Mouse (Mus musculus) heart, embryonic 11.5 days (tissue): ENCODE data around the gene Sertad2. TPM values are rescaled to one million over a fixed set of nuclear protein-coding genes. Genes with fewer than 3 reads are reported as not detected.
A peak's percentile ranks its signal among the peaks of the same experiment; 100 is the strongest.

Experiments used
- ATAC-seq: fragments of 200-750 bp; cut with Nextera tagmentation; replicated peaks from 2 replicates; pipeline ENCODE4 v1.8.0; 2017; ENCODE audit warnings: moderate library complexity; ENCODE audit not compliant: insufficient number of reproducible peaks, low FRiP score, low TSS enrichment
- H3K27ac ChIP-seq: fragments of 300-500 bp; sonication (generic); 2 replicates; pipeline ENCODE4 v1.5.1; 2014; ENCODE audit warnings: mild to moderate bottlenecking, low read depth, low read length
- H3K27me3 ChIP-seq: fragments of 300-500 bp; sonication (generic); 2 replicates; pipeline ENCODE4 v1.6.1; 2014; ENCODE audit warnings: mild to moderate bottlenecking, low read length, mixed read lengths; ENCODE audit not compliant: control insufficient read depth, insufficient read depth
- H3K36me3 ChIP-seq: fragments of 300-500 bp; sonication (generic); 2 replicates; pipeline ENCODE4 v1.6.1; 2014; ENCODE audit warnings: mild to moderate bottlenecking, low read length, moderate library complexity, mixed read lengths; ENCODE audit not compliant: control insufficient read depth, insufficient read depth
- H3K4me1 ChIP-seq: fragments of 300-500 bp; sonication (generic); 2 replicates; pipeline ENCODE4 v1.6.1; 2014; ENCODE audit warnings: low read length; ENCODE audit not compliant: control insufficient read depth, insufficient read depth
- H3K4me2 ChIP-seq: fragments of 300-500 bp; sonication (generic); 2 replicates; pipeline ENCODE4 v1.6.1; 2014; ENCODE audit warnings: mild to moderate bottlenecking, moderate library complexity
- H3K4me3 ChIP-seq: fragments of 300-500 bp; sonication (generic); 2 replicates; pipeline ENCODE4 v1.5.1; 2014; ENCODE audit warnings: low read depth, low read length
- H3K9ac ChIP-seq: fragments of 300-500 bp; sonication (generic); 2 replicates; pipeline ENCODE4 v1.6.1; 2014; ENCODE audit warnings: mild to moderate bottlenecking, low read depth, low read length, moderate library complexity
- H3K9me3 ChIP-seq: fragments of 300-500 bp; sonication (generic); replicated peaks from 2 replicates; pipeline ENCODE4 v1.6.1; 2016; ENCODE audit warnings: low read length; ENCODE audit not compliant: control insufficient read depth
- WGBS: fragments of 180-500 bp; shearing (Covaris S2); extraction: QIAGEN DNeasy Blood & Tissue Kit; methylation state at CpG from one replicate; pipeline ENCODE4 v1.1.7; 2014; ENCODE audit not compliant: insufficient replicate concordance; 5-methylcytosine and 5-hydroxymethylcytosine counted together
- polyA plus RNA-seq: library from polyadenylated mRNA; unstranded; fragments of >200 nt; fragmentation: Nextera tagmentation; extraction: Ambion mirVana; gene quantifications from 2 replicates; pipeline ENCODE4 v1.2.1, GENCODE M21; 2014

Sertad2 gene
- polyA plus RNA-seq, 1 experiment from 2014 or later, result 29.9 TPM

- peak; percentile 75 for ATAC-seq
- peak overlapping the region; percentile 50; the same call in 1 of the 2 replicates for H3K9ac ChIP-seq
- no peaks in the 10 kb centered on the region for H3K36me3 ChIP-seq
- peak overlapping the region; percentile 30 for H3K4me3 ChIP-seq
- WGBS, result under 1% methylated on average over 11 of the region's 11 CpGs
- no peaks in the 10 kb centered on the region for H3K9me3 ChIP-seq
- H3K4me1 ChIP-seq, result peaks cover 45% of the 10 kb centered on the region
- no peaks in the 10 kb centered on the region for H3K27me3 ChIP-seq
- peak overlapping the region; percentile 79 for H3K27ac ChIP-seq
- peak overlapping the region; percentile 71 for H3K4me2 ChIP-seq
Observed at GRCm38 (mm10) chr11:20639918-20640447, 96.9 kb downstream of the Sertad2 start.

- peaks cover 47% of the 10 kb centered on the region for H3K4me1 ChIP-seq
- no peak overlapping the region for H3K4me3 ChIP-seq
- 83% methylated on average over 5 of the region's 5 CpGs for WGBS
Observed at GRCm38 (mm10) chr11:20642321-20642720, 99.3 kb downstream of the Sertad2 start.

GRCm38 (mm10) chr11:20643161-20643560 lies 100.1 kb downstream of the Sertad2 start:
- no peaks in the 10 kb centered on the region for H3K27me3 ChIP-seq
- peaks cover 55% of the 10 kb centered on the region for H3K4me1 ChIP-seq
- no peak overlapping the region for H3K4me2 ChIP-seq
- 53% methylated on average over 5 of the region's 5 CpGs for WGBS
- H3K9ac ChIP-seq, result no peak overlapping the region
- H3K9me3 ChIP-seq, result no peaks in the 10 kb centered on the region
- H3K27ac ChIP-seq, result no peak overlapping the region
- peaks cover 2% of the 10 kb centered on the region; the same call in 1 of the 2 replicates for H3K36me3 ChIP-seq
- no peak for ATAC-seq
- H3K4me3 ChIP-seq, result no peak overlapping the region

More at GRCm38 (mm10) chr11:20642321-20642720, 99.3 kb downstream of the Sertad2 start:
- H3K36me3 ChIP-seq, result no peaks in the 10 kb centered on the region
- no peak for ATAC-seq
- H3K4me2 ChIP-seq, result no peak overlapping the region
- H3K9ac ChIP-seq, result no peak overlapping the region
- H3K27ac ChIP-seq, result no peak overlapping the region
- no peaks in the 10 kb centered on the region for H3K9me3 ChIP-seq
- H3K27me3 ChIP-seq, result no peaks in the 10 kb centered on the region

- 66% methylated on average over 1 of the region's 1 CpGs for WGBS
Observed at GRCm38 (mm10) chr11:20644166-20644565, 101.1 kb downstream of the Sertad2 start.

GRCm38 (mm10) chr11:20644872-20645271 lies 101.8 kb downstream of the Sertad2 start:
- 57% methylated on average over 6 of the region's 6 CpGs for WGBS
- Histone ChIP-seq H3K9me3 (no peaks in the 10 kb centered on the region), H3K36me3 (peaks cover 9% of the 10 kb centered on the region; the same call in 1 of the 2 replicates), H3K4me2 (no peak overlapping the region), H3K9ac (no peak overlapping the region), H3K27ac (no peak overlapping the region), H3K4me1 (peaks cover 51% of the 10 kb centered on the region), H3K27me3 (no peaks in the 10 kb centered on the region), H3K4me3 (no peak overlapping the region)
- ATAC-seq, result no peak

More at GRCm38 (mm10) chr11:20644166-20644565, 101.1 kb downstream of the Sertad2 start:
- H3K4me2 ChIP-seq, result no peak overlapping the region
- H3K27me3 ChIP-seq, result no peaks in the 10 kb centered on the region
- H3K9me3 ChIP-seq, result no peaks in the 10 kb centered on the region
- H3K9ac ChIP-seq, result 0 out of 2 replicates have a peak overlapping the region, but pooled peaks have one; percentile 10
- H3K27ac ChIP-seq, result no peak overlapping the region
- H3K4me1 ChIP-seq, result peaks cover 55% of the 10 kb centered on the region
- no peak for ATAC-seq
- H3K36me3 ChIP-seq, result peaks cover 9% of the 10 kb centered on the region; the same call in 1 of the 2 replicates
- no peak overlapping the region for H3K4me3 ChIP-seq

GRCm38 (mm10) chr11:20645521-20645920 lies 102.5 kb downstream of the Sertad2 start:
- H3K4me3 ChIP-seq, result no peak overlapping the region
- peaks cover 9% of the 10 kb centered on the region; the same call in 1 of the 2 replicates for H3K36me3 ChIP-seq
- H3K4me2 ChIP-seq, result no peak overlapping the region
- H3K4me1 ChIP-seq, result peaks cover 45% of the 10 kb centered on the region
- no peaks in the 10 kb centered on the region for H3K9me3 ChIP-seq
- 60% methylated on average over 3 of the region's 3 CpGs for WGBS
- ATAC-seq, result no peak
- H3K27me3 ChIP-seq, result no peaks in the 10 kb centered on the region
- H3K27ac ChIP-seq, result no peak overlapping the region
- no peak overlapping the region for H3K9ac ChIP-seq

GRCm38 (mm10) chr11:20646142-20646541 lies 103.1 kb downstream of the Sertad2 start:
- H3K4me3 ChIP-seq, result no peak overlapping the region
- 71% methylated on average over 6 of the region's 6 CpGs for WGBS
- H3K27ac ChIP-seq, result no peak overlapping the region

GRCm38 (mm10) chr11:20646986-20647726 lies 104.1 kb downstream of the Sertad2 start:
- Histone ChIP-seq H3K4me1 (peaks cover 45% of the 10 kb centered on the region), H3K27ac (no peak overlapping the region), H3K4me3 (no peak overlapping the region), H3K9me3 (no peaks in the 10 kb centered on the region), H3K4me2 (no peak overlapping the region), H3K9ac (no peak overlapping the region), H3K27me3 (no peaks in the 10 kb centered on the region), H3K36me3 (peaks cover 9% of the 10 kb centered on the region; the same call in 1 of the 2 replicates)
- ATAC-seq, result no peak
- 62% methylated on average over 10 of the region's 10 CpGs for WGBS

More at GRCm38 (mm10) chr11:20646142-20646541, 103.1 kb downstream of the Sertad2 start:
- no peak overlapping the region for H3K4me2 ChIP-seq
- no peaks in the 10 kb centered on the region for H3K27me3 ChIP-seq
- no peak overlapping the region for H3K9ac ChIP-seq
- H3K4me1 ChIP-seq, result peaks cover 43% of the 10 kb centered on the region
- no peaks in the 10 kb centered on the region for H3K9me3 ChIP-seq
- H3K36me3 ChIP-seq, result peaks cover 9% of the 10 kb centered on the region; the same call in 1 of the 2 replicates
- no peak for ATAC-seq
